Mouse (Mus musculus) hematopoietic stem cell, adult 5-6 weeks (primary cell): ENCODE results near the gene Gle1. TPM values are rescaled to one million over a fixed set of nuclear protein-coding genes. Genes with fewer than 3 reads are reported as not detected.

Source experiments
- total RNA-seq: library from RNA; stranded (forward); fragments of 172-1452, 232-1000 nt; gene quantifications from 2 replicates; pipeline ENCODE4 v1.2.3, GENCODE M21; 2017

The Gle1 gene
- total RNA-seq, 1 experiment from 2014 or later, result 79.7 TPM

Other genes starting within 250 kb of the Gle1 start
- not detected in 2 replicates for gene Gm13420, start 183.7 kb upstream of the Gle1 start, total RNA-seq
- not detected in 2 replicates for gene Gm13547, start 176.1 kb upstream of the Gle1 start, total RNA-seq
- gene Coq4, start 147.9 kb upstream of the Gle1 start, total RNA-seq, result 3.6 and 5.3 TPM in 2 replicates
- gene Trub2, start 146.9 kb upstream of the Gle1 start, total RNA-seq, result 22.0 and 31.3 TPM in 2 replicates
- gene Slc27a4, start 132.8 kb upstream of the Gle1 start, total RNA-seq, result 6.4 and 8.6 TPM in 2 replicates
- 14.9 and 16.8 TPM in 2 replicates for gene Urm1, start 115.4 kb upstream of the Gle1 start, total RNA-seq
- gene Cercam, start 66.3 kb upstream of the Gle1 start, total RNA-seq, result 6.1 and 7.7 TPM in 2 replicates
- gene Odf2, start 46.2 kb upstream of the Gle1 start, total RNA-seq, result 82.9 and 92.5 TPM in 2 replicates
- 135 and 155 TPM in 2 replicates for gene Sptan1, start 30.1 kb downstream of the Gle1 start, total RNA-seq
- gene Wdr34, start 113.5 kb downstream of the Gle1 start, total RNA-seq, result 8.4 and 11.6 TPM in 2 replicates
- gene Set, start 122.0 kb downstream of the Gle1 start, total RNA-seq, result 1,010 and 1,764 TPM in 2 replicates
- gene Pkn3, start 142.3 kb downstream of the Gle1 start, total RNA-seq, result 20.9 and 24.7 TPM in 2 replicates
- 5.4 and 6.5 TPM in 2 replicates for gene Zdhhc12, start 158.2 kb downstream of the Gle1 start, total RNA-seq
- gene Zer1, start 189.2 kb downstream of the Gle1 start, total RNA-seq, result 12.6 and 15.6 TPM in 2 replicates
- 31.4 and 35.0 TPM in 2 replicates for gene Tbc1d13, start 198.3 kb downstream of the Gle1 start, total RNA-seq
- 3.2 and 8.1 TPM in 2 replicates for gene Endog, start 236.1 kb downstream of the Gle1 start, total RNA-seq
- gene Spout1, start 243.0 kb downstream of the Gle1 start, total RNA-seq, result 24.7 and 42.1 TPM in 2 replicates